Mouse (Mus musculus) WW6 (cell line): ENCODE results near the gene Prep.
"Not testable (repeated sequence)": the region's sequence is repeated elsewhere in the genome, so short reads cannot be mapped to it uniquely, and the experiment has no call there.

Source experiments
- DNase-seq: peaks from one replicate; pipeline ENCODE4 v3.0.0-alpha.2; 2013; ENCODE audit warnings: low read depth, low spot score

Gene Prep

DNA sequence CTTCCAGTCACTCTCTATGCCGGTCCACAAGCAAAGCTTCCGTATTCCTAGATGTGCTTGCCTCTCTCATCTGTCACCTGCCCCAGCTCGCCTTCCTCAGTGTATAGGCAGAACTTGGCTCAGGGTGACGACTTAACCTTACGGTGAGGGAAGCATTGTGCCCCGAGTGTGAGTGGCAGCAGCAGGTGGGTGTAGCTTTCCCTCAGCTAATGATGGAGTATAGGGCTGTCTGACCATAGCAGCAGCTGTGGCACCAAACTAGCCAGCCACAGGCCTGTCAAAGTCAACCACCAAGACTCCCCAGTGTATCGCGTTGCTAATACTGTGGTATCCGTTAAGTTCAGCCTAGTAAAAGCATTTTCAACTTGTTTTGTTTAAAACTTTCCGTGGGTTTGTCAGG is 9.6 kb downstream of the Prep start:
- DNase-seq, result no peak

DNA sequence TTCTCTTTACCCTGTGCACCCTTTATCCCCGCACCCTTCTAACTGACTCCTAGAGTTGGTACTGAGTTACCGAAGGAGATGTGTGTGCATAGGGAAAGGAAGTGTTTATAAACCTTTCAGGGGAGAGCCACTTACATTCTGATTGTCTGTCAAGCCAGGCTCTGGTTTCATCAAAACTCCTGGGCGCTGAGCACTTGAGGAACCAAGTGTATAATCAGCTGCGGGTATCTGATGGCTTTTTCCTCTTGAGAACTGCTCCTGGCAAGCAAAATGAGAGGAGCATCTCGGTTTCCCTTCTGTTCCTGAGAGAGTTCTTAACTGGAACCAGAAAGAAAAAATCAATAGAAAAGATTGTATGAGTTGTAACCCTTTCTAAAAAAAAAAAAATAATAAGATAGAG is 10.3 kb downstream of the Prep start:
- DNase-seq, result no peak

DNA sequence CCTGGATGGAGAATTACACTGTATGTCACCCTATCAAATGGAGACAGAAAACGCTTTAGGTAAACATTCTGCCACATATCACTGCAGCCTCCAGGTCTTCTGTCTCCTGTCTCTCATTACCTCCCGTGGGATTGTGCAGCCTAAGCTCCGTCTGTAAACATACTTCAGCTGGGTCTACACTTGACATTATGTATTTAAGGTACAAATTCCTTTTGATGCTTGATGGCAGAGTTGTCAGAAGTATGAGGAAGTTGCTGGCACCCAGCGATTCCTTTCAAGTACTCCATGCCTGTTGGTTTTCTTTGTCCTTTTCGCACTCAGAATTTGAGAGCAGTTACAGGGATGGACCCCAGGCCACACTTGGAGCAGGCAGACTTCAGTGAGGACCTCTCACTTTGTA is 12.8 kb downstream of the Prep start:
- DNase-seq, result no peak

DNA sequence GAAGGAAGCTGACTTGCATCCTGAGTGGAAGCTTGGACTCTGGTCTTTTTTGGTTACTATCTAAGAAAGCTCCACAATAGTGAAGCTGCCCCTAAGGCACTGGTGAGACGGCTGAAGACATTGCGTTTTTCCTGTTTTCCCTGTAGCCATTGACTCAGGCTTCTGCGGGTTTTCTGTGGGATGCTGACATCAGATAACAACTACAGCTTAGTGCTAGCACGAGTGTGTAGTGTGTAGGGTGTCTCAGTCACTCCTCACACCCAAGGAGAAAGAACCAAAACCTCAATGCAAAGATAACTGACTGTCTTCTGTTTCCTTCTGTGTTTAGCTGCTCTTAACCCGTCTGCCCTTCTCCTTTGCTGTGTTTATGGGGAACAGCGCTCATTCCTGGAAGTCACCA is 13.5 kb downstream of the Prep start:
- no peak for DNase-seq

DNA sequence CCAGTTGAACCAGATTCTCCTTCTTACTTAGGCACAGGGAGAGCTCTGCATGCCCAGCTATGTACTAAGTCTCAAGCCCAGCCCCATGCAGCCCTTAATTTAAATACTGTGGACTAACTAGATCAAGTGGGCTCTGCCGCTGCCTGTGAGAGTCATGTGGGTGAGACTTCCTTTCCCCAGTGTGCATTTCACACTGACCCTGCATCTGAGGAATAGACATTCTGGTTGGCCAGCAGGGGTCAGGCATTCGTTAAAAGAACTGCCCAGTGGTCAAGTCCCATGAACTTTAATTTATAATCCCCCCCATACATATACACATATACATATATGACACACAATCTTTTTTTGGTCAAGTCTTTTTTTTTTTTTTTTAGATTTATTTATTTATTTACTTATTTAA is 15.7 kb downstream of the Prep start:
- no peak for DNase-seq

DNA sequence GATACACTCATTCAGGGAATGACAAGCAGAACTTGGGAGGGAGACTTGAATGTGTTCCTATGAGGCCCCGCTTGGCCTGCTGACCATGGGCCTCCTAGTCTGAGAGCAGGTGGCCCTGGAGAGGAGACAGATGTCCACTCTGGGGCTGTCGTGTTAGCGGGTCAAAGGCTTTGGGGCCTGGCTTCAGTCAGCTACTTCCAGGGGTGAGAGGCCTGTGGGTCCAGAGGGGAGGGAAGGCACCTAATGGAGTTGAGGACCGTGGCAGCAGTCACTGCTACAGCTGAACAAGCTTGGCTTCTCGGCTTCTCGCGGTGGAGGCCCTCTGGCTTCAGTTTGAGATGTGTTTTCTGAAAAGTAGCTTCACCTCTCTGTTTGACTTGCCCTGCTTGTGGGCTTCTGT is 17.0 kb downstream of the Prep start:
- not testable (repeated sequence) for DNase-seq

DNA sequence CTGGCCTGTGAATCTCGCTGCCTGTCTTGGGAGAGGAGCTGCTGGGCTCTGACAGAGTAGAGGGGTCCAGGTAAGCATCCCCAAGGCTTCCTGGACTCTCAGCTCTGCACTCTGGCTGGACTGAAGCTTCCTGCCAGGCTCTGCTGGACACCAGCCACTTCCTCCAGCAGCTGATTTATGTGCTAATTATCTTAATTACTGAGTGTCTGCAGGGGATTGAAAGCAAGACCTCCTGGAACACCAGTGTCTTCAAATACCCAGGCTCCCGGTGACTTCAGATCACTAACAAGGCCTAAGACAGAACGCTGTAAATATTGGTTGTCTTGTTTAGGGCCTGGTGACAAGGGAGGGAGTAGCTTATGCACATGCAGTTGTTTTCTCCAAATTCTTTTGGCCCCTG is 17.5 kb downstream of the Prep start:
- DNase-seq, result no peak

DNA sequence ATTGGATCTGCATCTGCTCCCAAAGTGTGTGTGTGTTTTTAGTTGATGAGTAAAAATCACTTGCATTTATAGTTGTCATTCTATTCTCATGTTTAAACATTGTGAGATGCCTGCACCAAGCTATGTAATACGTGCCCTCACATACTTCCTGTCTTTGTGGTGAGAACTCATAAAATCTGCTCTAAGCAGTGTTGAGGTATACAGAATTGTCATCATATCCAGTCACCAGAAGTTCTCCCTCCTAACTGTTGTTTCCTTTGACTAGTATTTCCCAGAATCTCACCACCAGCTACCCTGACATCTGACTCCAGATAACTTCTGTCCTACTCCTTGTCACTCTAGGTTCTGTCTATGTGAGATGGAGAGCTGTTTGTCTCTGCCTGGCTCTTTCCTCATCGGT is 18.3 kb downstream of the Prep start:
- DNase-seq, result no peak

DNA sequence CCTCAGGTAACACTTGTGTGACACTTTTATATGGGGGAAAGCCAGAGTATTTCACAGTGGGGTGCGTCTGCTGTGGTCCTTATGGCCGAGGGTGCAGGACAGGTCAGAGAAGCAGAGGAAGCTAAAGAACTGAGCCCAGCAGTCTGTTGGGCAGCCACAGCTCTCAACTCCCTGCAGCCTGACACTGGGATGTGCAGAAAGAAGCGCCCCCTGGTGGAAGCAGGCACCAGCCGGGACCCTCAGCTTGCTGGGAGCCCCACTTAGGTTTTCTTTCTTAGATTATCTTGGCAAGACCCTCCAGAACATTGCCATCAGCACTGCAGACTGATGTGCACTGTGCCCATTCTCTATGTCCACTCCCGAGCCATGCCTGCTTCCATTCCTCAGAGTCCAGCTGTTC is 19.6 kb downstream of the Prep start:
- DNase-seq, result no peak

DNA sequence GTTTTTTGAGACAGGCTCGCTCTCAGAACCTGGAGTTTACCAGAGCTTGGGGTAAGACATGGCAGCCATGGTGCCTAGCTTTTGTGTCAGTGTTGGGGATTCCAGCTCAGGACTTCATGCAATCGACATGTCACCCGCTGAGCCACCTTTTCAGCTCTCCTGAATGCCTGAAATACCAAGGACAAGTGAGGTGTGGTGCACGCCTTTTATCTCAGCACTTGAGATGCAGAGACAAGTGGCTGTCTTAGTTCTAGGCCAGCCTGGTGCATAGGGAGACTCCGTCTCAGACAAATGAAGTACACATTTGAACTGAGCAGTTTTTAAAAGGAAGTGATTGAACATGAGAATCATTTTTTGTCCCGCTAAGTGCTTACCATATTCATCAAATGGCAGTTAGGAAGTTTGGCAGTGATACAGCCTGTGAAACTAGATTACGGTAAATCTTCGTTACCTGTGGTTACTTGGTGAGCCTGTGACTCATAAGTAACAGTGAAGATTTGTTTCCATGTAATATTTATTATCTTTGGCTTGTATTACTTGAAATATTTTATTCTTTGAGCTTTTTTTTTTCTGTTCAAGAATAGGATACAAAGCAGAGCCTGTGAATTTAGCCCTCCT is 24.6 kb downstream of the Prep start:
- DNase-seq, result no peak

DNA sequence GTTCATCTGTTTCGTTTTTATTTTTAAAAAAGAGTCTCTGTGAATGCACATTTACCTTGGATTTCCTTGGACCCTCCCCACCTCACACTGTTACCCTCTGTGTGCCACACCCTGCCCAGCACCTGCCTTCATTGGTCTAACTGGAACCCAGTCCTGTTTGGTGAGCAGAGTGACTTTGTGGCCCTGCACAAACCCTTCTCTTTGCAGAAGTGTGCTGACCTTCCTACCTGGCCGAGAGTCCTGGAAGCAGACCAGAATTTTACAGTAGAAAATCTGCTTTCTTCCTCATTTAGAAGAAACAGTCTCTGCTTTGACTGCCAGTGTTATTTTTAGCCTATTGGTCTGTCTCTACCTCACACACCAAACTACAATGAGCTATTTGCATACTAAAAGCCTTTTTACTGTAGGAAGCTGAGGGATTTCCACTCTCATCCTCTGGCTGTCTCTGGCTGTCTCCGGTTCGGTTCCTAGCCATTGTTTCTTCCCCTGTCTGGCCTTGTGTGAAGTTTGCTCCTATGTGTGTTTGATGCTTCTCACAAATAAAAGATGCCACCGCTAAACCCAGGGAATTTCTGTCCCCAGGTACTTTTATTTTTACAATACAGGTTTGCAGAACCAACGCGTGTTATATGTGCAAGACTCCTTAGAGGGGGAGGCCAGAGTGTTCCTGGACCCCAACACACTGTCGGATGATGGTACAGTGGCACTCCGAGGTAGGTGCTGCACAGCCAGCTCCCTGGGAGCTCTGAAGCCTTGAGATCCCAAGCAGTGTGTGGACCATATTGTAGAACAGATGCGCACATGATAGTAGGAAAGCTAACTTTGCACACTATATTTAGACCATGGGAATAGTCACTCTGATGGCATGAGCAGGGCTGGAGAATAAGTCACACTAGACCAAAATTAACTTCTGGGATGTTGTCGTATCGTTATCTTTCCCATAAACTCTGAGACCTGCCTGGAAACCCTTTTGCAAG is 25.4 kb downstream of the Prep start:
- DNase-seq, result no peak

DNA sequence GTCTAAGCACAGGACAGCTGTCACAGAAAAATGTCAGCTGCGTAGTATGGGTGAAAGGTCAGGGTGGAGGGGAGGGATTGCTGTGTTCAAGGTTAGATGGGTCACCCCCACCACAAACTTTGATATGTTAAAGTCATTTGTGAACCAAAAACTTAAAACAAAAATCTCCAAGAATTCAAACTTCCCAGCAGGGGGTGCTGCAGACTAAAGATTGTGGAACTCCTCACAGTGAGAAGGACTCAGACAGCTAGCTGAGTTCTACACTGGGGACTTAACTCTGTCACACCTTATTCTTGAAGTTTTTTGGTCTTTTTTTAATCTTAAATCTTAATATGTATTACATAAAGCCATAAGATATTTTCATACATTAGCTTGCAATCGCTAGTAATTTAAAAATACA is 31.7 kb downstream of the Prep start:
- no peak for DNase-seq

DNA sequence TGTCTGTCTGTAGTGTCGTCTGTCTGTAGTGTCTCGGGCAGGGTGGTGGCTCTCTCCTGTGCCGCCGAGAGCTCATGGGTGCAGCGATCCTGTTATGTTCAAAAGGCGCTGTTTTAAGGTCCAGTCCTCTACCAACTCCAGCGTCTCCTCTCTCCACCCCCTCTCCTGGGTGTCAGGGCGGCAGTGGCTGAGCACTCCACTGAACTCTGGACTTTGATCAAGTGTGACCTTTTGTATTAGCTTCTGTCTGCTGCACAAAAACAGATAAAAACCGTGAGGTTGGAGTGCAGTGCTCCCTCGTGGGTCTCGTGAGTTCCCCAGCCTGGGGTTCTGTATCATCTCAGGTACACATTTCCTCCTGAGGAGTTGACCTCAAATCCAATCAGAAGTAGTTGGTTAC is 33.5 kb downstream of the Prep start:
- no peak for DNase-seq

DNA sequence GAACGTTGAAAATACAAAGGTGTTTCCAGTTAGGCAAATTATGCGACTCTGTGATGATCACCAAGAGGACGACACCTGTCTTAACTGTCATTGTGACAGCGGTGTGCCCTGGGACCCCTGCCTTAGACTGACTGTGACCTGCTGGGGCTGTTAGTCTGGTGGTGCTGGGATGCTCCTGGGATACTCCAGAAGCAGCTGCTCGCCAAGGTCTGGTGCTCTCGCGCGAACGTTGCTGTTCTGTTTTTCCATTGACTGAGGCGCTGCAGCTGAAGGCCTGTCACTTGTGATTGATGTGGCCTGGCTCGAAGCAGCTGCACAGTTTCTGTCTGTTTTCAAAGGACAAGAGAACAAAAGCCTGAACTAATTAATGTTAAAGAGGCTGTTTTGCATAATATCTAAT is 36.2 kb downstream of the Prep start:
- no peak for DNase-seq

DNA sequence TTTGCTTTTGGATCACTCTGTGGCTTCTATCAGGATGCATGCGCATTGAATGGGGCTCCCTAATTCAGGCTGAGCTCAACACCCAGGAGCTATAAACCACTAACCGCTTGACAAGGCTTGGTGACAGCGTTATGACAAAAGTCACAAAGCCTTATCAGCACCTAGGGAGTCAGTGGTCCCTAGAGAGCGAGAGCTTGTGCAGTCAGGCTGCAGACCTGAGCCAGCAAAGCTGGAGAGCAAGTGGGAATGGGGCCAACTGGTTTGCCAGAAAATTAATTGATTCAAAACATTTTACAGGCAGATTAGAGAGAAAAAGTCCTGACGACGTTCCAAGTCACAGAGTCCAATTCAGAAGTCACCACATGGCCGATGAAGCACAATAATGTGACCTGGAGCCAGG is 37.1 kb downstream of the Prep start:
- no peak for DNase-seq

DNA sequence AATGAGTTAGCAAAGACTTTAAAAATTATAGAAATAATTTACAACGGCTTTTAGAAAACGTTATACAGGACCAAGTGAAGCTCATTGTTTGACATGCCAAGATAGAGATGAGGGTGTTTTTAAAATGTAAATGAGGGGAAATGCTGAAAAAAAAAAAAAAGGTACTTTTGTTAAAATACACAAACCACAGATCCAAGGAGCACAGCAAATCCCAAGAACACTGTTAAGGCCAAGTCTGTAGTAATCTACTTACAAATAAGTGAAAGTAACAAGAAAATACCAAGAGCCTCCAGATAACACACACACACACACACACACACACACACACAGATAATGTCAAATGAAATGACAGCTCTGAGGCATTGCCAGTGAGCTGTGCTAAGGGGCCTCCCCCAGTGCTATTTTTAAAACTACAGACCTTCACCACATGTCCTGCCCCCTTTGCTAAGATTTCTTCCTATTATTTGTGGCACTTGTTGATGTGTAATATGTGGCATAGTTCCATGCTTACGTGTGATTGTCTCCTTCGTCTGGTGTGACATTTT is 37.6 kb downstream of the Prep start:
- DNase-seq, result no peak

DNA sequence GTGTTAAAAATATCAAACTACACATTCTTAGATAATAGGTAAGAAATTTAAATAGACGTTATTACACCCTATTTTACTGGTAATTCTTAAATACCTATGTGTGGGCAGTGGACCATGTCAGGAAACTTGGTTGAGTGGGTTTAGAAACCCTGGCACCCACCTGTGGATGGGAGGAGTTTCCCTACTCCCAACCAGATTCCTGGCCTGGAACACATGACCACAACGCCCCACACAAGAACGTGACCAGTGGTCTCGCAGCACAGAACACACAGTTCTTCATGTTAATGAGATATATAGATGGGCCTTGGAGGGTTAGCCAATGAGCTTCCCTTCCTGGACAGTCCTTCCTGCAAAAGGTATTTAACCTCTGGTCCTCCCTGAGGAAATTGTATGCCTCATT is 39.5 kb downstream of the Prep start:
- DNase-seq, result no peak

DNA sequence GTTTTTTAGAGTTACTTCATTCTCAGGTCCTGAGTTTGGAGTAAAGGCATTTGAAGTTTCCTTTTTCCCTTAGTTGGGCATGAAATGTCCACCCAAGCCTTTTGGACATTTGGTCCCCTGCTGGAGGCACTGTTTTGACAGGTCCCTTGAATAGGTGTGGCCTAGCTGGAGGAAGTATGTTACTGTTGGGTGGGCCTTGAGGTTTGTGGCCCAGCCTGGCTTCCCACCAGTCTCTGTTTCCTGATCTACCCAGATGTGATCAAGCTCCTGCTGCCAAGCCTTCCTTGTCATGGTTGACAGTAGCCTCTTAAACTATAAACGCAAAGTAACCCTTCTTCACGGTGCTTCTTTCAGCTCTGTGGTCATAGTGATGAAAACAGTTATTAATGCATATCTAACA is 40.3 kb downstream of the Prep start:
- DNase-seq, result no peak

DNA sequence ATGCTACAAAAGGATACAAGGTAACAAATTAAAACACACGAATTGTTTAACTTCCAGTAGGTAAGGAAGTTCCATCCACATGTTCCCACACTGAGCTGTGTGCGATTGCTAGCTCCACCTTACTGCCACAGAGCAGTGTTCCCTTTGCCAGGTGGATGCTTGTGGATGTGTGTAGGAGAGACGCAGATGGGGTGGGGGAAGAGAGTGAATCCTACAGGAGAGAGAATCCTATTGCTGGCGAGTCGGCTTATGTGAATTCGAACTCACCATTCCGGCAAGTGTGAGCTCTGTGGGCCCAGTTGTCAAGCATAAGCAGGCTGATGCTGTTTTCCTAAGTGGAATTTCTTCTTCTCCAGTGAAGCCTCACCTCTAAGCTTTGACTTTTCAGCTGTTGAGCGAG is 42.0 kb downstream of the Prep start:
- DNase-seq, result no peak

DNA sequence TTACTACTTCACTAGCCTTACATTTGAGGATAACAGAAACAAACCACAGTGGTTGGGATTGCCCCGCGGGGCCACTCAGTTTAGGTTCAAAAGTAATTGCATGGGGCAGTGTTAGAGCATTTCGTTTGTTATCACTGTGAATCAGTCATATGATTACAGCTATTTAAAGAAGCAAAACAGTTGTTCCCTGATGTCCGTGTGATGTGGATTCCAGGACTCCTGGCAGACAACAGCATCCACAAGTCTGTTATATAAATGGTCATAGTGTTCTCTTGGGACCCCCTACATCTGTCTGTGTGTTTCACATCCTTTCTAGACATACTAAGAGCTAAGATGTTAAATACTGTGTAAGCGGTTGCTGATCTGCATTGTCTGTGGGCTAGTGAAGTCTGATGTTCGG is 43.0 kb downstream of the Prep start:
- DNase-seq, result no peak

DNA sequence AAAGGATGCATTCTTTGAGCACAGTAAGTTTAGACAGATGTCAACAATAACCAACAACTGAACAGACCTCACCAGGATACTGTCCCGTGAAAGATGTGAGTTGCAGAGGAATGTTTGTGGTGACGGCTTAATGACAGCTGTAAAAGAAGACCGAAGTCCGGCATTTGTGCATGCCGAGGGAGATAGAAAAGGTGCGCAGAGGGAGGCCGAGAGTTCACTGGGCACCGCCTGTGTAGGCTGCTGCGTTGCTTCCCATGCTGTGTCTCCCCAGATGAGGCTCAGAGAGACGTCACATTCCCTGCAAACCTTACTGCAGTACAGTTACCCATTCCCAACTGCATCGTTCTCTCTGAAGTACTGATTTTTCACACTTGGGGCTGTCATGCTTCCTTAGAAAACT is 45.9 kb downstream of the Prep start:
- DNase-seq, result no peak

DNA sequence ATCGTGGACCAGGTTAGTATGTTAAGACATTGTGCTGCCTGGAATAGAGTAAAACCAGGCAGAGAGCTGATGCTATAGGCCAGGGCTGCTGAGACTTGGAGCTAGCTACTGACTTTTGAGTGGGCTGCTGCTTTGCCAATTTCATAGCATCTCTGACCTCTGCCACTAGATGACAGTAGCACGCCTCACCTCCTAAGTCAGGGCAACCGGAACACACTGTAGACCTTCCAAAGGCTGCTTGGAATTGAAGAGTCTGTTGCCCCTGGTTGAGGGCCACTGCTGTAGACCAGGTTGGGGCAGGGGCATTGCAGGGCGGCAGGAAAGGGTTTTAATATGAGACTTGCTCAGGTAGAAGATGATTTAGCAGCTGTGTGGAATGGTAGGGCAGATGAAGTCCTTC is 47.5 kb downstream of the Prep start:
- DNase-seq, result no peak

DNA sequence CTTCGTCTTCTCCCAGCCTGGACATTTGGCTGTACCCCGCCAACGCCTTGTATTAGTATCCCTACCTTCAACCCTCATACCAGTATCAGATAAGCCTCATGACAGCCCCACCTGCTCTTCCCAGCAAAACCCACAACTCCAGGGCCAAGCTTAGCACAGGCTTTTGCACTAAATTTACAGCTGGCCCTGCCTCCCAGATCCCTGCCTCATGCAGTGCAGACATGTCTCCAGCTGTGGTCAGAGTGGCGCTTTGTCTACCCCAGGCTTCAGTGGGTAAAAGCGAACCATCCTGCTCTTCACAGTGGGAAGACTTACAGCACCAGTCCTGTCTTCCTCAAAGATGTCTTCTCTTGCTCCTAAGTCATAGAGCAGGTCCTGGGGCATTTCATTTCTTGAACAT is 49.8 kb downstream of the Prep start:
- no peak for DNase-seq
